Mouse (Mus musculus) WW6 (cell line): Measurements from ENCODE around the gene Sntb2.

Experiments used
- DNase-seq: peaks from one replicate; pipeline ENCODE4 v3.0.0-alpha.2; 2013; ENCODE audit warnings: low read depth, low spot score

The Sntb2 gene

GRCm38 (mm10) chr8:106929155-106929913 is 6.2 kb upstream of the Sntb2 start:
- DNase-seq, result no peak

- no peak for DNase-seq
Measured at GRCm38 (mm10) chr8:106929921-106930320, 5.6 kb upstream of the Sntb2 start.

GRCm38 (mm10) chr8:106932376-106933065 is 3.0 kb upstream of the Sntb2 start:
- no peak for DNase-seq

GRCm38 (mm10) chr8:106933506-106934143 is 1.9 kb upstream of the Sntb2 start:
- DNase-seq, result no peak

- DNase-seq, result no peak
Measured at GRCm38 (mm10) chr8:106934226-106934977, 1.1 kb upstream of the Sntb2 start.

GRCm38 (mm10) chr8:106935899-106936477 is 438 bp downstream of the Sntb2 start:
- DNase-seq, result no peak

- no peak for DNase-seq
Measured at GRCm38 (mm10) chr8:106936478-106937051, 1.0 kb downstream of the Sntb2 start.

GRCm38 (mm10) chr8:106937081-106937800 is 1.7 kb downstream of the Sntb2 start:
- DNase-seq, result no peak

- DNase-seq, result no peak
Measured at GRCm38 (mm10) chr8:106941806-106942205, 6.3 kb downstream of the Sntb2 start.

GRCm38 (mm10) chr8:106943874-106944418 is 8.4 kb downstream of the Sntb2 start:
- no peak for DNase-seq

- no peak for DNase-seq
Measured at GRCm38 (mm10) chr8:106944756-106945155, 9.2 kb downstream of the Sntb2 start.

GRCm38 (mm10) chr8:106948678-106949243 is 13.2 kb downstream of the Sntb2 start:
- DNase-seq, result no peak

- DNase-seq, result no peak
Measured at GRCm38 (mm10) chr8:106951707-106952106, 16.2 kb downstream of the Sntb2 start.

- no peak for DNase-seq
Measured at GRCm38 (mm10) chr8:106953571-106953970, 18.0 kb downstream of the Sntb2 start.

- DNase-seq, result no peak
Measured at GRCm38 (mm10) chr8:106957086-106957485, 21.5 kb downstream of the Sntb2 start.

- no peak for DNase-seq
Measured at GRCm38 (mm10) chr8:106958212-106958611, 22.7 kb downstream of the Sntb2 start.

- DNase-seq, result no peak
Measured at GRCm38 (mm10) chr8:106959626-106960025, 24.1 kb downstream of the Sntb2 start.

- DNase-seq, result no peak
Measured at GRCm38 (mm10) chr8:106962322-106962721, 26.8 kb downstream of the Sntb2 start.

GRCm38 (mm10) chr8:106963365-106963764 is 27.8 kb downstream of the Sntb2 start:
- DNase-seq, result peak; percentile 20

GRCm38 (mm10) chr8:106964573-106964972 is 29.0 kb downstream of the Sntb2 start:
- no peak for DNase-seq
